Mouse (Mus musculus) embryo, embryonic 9.5 days (tissue): ENCODE results near the gene Bhlhe23.
A peak's percentile ranks its signal among the peaks of the same experiment; 100 is the strongest.

Source experiments
- DNase-seq: peaks from one replicate; pipeline ENCODE4 v3.0.0-alpha.2; 2017; ENCODE audit errors: extremely low spot score

Gene Bhlhe23

GRCm38 (mm10) chr2:180776793-180777192 is at the start of gene Bhlhe23:
Gene Bhlhe23, minus strand, starts transcription at chr2:180776900.
- DNase-seq = no peak

GRCm38 (mm10) chr2:180825147-180825941 is 48.6 kb upstream of the Bhlhe23 start:
- DNase-seq = no peak

- DNase-seq = no peak
These were observed 48.0 kb upstream of the Bhlhe23 start for GRCm38 (mm10) chr2:180824724-180825123.

- DNase-seq = no peak
These were observed 47.4 kb upstream of the Bhlhe23 start for GRCm38 (mm10) chr2:180824061-180824460.

- peak; percentile 9 for DNase-seq
These were observed 45.8 kb upstream of the Bhlhe23 start for GRCm38 (mm10) chr2:180822476-180822875.

- DNase-seq = no peak
These were observed 42.8 kb upstream of the Bhlhe23 start for GRCm38 (mm10) chr2:180819504-180819903.

GRCm38 (mm10) chr2:180816440-180817065 is 39.9 kb upstream of the Bhlhe23 start:
- no peak for DNase-seq

GRCm38 (mm10) chr2:180813982-180814568 is 37.4 kb upstream of the Bhlhe23 start:
- DNase-seq = no peak

- DNase-seq = no peak
These were observed 34.3 kb upstream of the Bhlhe23 start for GRCm38 (mm10) chr2:180811002-180811401.

GRCm38 (mm10) chr2:180809510-180809909 is 32.8 kb upstream of the Bhlhe23 start:
- no peak for DNase-seq

GRCm38 (mm10) chr2:180805966-180806365 is 29.3 kb upstream of the Bhlhe23 start:
- DNase-seq = peak; percentile 38

GRCm38 (mm10) chr2:180796008-180796407 is 19.3 kb upstream of the Bhlhe23 start:
- no peak for DNase-seq

- DNase-seq = no peak
These were observed 18.9 kb upstream of the Bhlhe23 start for GRCm38 (mm10) chr2:180795597-180795996.

- DNase-seq = no peak
These were observed 17.7 kb upstream of the Bhlhe23 start for GRCm38 (mm10) chr2:180794422-180794821.

- DNase-seq = peak; percentile 37
These were observed 15.0 kb upstream of the Bhlhe23 start for GRCm38 (mm10) chr2:180791674-180792073.

- DNase-seq = no peak
These were observed 12.1 kb upstream of the Bhlhe23 start for GRCm38 (mm10) chr2:180788843-180789242.

- DNase-seq = no peak
These were observed 11.7 kb upstream of the Bhlhe23 start for GRCm38 (mm10) chr2:180788386-180788785.

- no peak for DNase-seq
These were observed 11.0 kb upstream of the Bhlhe23 start for GRCm38 (mm10) chr2:180787566-180788232.

- no peak for DNase-seq
These were observed 10.0 kb upstream of the Bhlhe23 start for GRCm38 (mm10) chr2:180786732-180787131.

- DNase-seq = no peak
These were observed 3.6 kb upstream of the Bhlhe23 start for GRCm38 (mm10) chr2:180780282-180780681.

GRCm38 (mm10) chr2:180779226-180780104 is 2.8 kb upstream of the Bhlhe23 start:
- DNase-seq = peak; percentile 58
